Mouse (Mus musculus): ENCODE results near the gene Arl2bp.

DNA sequence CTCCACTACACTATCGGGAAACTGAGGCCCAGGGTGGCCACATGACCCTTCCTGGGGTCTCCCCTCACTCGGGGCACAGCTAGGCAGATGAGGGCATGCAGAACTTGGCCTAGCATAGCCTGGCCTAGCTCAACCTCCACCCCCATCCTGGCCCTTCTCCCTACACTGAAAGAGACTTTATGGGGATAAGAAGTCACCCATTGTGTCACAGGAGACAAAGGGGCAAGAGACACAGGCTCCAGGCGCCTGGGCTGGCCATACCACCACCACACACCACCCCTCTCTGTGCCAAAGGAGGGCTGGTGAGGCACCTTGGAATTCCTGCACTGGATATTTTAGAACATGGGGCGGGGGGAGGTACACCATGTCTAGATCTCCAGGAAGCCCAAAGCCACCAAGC is 17.9 kb downstream of the Arl2bp start:
- no peak for TF ChIP-seq CTCF (IDR thresholded peaks at IDR 0.05; ENCODE audit: low read depth)
- TF ChIP-seq EP300 (IDR thresholded peaks at IDR 0.05; ENCODE audit: low read depth): no peak
